Mouse (Mus musculus) thymus, adult 2 months (tissue): ENCODE measurements around the gene Unkl.

Source experiments
- CTCF ChIP-seq: fragments of 200-500 bp; IDR thresholded peaks from 2 replicates; pipeline ENCODE4 v1.5.1; 2012; ENCODE audit warnings: mild to moderate bottlenecking, control low read depth, low read length, moderate library complexity, borderline replicate concordance; ENCODE audit not compliant: control insufficient read depth, poor library complexity, insufficient read depth; ENCODE audit errors: extremely low read depth
- POLR2A ChIP-seq: fragments of 200-500 bp; IDR thresholded peaks from 2 replicates; pipeline ENCODE4 v1.6.1; 2012; ENCODE audit warnings: mild to moderate bottlenecking, low read length, control low read depth, moderate library complexity; ENCODE audit not compliant: control insufficient read depth, poor library complexity, insufficient read depth; ENCODE audit errors: extremely low read depth

GRCm38 (mm10) chr17:25250181-25250835 is 62.1 kb downstream of the Unkl start:
- TF ChIP-seq CTCF (no peak), POLR2A (no peak)
